Mouse (Mus musculus): ENCODE measurements around the gene Pomt1.

Pomt1 gene

GRCm38 (mm10) chr2:32235886-32236759 lies at the start of gene Pomt1:
Pomt1 (plus strand) TSS chr2:32236590.
- in situ Hi-C loops (cut with MboI, MseI), result no loop called here

- in situ Hi-C loops (cut with MboI, MseI), result no loop called here
These were observed 49.3 kb upstream of the Pomt1 start for GRCm38 (mm10) chr2:32187019-32187551.

- in situ Hi-C loops (cut with MboI, MseI), result no loop called here
These were observed 48.7 kb upstream of the Pomt1 start for GRCm38 (mm10) chr2:32187649-32188048.

GRCm38 (mm10) chr2:32189060-32189681 lies 47.2 kb upstream of the Pomt1 start:
- in situ Hi-C loops (cut with MboI, MseI), result no loop called here

- in situ Hi-C loops (cut with MboI, MseI), result loop anchor here (5.0 kb wide), 1 partner anchor 38 kb away; the partner anchor contains the start of gene Prrc2b
These were observed 45.8 kb upstream of the Pomt1 start for GRCm38 (mm10) chr2:32190620-32191019.

DNA sequence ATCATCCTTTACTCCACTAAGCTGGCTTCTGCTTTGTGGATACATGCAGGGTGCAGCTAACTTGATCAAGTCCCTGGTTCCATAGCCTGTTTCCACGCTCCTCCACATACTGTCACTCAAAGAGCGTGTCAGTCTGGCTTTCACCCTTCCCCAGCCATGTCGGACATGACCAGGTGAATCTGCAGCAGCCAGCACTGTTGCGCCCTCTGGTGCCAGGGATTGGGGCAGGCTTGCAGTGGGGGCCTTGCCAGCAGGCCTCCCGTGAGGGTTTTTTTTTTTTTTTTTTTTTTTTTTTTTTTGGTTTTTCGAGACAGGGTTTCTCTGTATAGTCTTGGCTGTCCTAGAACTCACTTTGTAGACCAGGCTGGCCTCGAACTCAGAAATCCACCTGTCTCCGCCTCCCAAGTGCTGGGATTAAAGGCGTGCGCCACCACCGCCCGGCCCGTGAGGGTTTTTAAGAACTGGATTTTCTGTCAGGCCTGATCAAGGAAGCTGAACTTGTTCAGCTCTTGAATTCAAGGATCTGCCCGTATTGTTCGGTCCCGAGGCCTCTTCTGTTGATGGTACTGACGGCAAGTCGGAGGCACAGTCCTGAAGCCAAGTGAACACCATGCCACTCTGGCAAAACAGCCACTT lies 44.4 kb upstream of the Pomt1 start:
- in situ Hi-C loops (cut with MboI, MseI), result loop anchor here (5.0 kb wide), 1 partner anchor 40 kb away; the partner anchor contains the start of gene Prrc2b

DNA sequence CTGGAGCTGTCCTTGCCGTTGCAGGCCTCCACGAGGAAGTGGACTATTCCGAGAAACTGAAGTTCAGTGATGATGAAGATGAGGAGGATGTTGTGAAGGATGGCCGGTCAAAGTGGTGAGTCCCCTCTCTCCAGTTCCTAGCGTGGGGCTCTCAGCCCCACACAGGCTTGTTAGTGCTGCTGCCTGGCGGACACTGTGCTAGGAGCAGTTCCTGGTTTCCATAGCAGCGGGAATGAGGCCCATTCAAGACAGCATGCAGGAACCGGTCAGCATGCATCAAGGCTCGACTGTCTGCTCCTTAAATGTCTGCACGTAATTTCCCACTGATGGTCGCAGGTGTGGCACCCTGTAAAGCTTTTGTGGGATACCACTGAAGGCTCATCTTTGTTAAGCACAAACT lies 37.4 kb upstream of the Pomt1 start:
- in situ Hi-C loops (cut with MboI, MseI), result no loop called here

DNA sequence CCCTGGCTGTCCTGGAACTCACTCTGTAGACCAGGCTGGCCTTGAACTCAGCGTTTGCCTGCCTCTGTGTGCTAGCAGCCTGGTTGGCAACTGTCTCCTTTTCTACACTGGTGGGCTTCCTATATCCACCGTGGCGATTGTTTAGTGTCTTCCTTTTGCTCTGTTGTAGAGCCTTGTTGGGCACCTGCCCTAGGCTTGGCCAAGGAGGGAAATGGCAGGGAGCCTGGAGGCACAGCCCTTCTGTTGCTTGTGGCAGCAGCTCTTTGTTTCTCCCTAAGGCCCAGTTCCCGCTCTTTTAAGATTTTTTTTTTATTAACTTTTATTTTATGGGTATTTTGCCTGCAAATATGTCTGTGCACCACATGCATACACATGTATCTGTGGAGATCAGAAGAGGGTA lies 36.4 kb upstream of the Pomt1 start:
- in situ Hi-C loops (cut with MboI, MseI), result loop anchor here (10.0 kb wide), 1 partner anchor 1895 kb away; no protein-coding TSS in a partner anchor

DNA sequence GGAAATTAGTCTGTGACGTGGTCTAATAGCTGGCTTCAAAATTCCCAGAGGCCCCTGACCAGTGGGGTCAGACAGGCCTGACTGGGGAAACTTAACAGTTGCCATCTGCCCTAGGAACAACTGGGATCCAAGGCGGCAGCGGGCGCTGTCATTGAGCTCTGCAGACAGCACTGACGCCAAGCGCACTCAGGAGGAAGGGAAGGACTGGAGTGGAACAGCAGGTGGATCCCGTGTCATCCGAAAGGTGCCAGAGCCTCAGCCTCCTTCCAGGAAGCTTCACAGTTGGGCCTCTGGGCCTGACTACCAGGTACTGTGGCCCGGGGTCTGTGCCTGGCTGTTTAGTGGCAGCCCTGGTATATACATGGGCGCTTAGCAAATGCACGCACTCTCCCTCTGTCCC lies 35.7 kb upstream of the Pomt1 start:
- in situ Hi-C loops (cut with MboI, MseI), result loop anchor here (10.0 kb wide), 1 partner anchor 1896 kb away; no protein-coding TSS in a partner anchor

DNA sequence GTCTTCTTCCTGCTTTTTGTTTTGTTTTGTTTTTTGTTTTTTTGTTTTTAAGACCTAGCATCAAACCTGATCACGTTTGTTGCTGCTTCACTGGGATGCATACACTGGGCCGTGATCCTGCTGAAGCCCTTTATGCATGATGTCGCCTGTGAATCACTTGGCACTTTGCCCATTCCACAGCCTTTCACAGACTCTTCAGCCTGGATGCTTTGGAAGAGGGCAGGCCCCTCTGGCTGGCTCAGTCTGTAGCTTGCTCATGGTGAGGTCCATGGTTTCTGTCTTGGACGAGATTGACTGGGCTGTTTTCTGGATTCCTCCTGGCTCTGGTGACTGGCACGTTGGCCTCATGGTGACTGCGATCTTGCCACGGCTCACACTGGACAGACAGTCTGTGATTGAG lies 34.9 kb upstream of the Pomt1 start:
- in situ Hi-C loops (cut with MboI, MseI), result loop anchor here (10.0 kb wide), 1 partner anchor 1897 kb away; no protein-coding TSS in a partner anchor

DNA sequence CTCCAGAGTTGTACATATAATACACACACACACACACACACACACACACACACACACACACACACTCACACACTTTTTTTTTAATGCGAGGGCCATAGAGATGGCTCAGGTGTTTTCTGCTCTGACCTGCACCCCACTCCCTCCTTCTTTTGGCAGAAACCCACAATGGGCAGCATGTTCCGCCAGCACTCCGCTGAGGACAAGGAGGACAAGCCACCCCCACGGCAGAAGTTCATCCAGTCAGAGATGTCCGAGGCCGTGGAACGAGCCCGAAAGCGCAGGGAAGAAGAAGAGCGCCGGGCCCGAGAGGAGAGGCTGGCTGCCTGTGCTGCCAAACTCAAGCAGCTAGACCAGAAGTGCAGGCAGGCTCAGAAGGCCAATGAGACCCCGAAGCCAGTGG lies 32.5 kb upstream of the Pomt1 start:
- in situ Hi-C loops (cut with MboI, MseI), result loop anchor here (10.0 kb wide), 1 partner anchor 1899 kb away; no protein-coding TSS in a partner anchor

GRCm38 (mm10) chr2:32207682-32208081 lies 28.7 kb upstream of the Pomt1 start:
- in situ Hi-C loops (cut with MboI, MseI), result loop anchor here (10.0 kb wide), 1 partner anchor 1903 kb away; no protein-coding TSS in a partner anchor

DNA sequence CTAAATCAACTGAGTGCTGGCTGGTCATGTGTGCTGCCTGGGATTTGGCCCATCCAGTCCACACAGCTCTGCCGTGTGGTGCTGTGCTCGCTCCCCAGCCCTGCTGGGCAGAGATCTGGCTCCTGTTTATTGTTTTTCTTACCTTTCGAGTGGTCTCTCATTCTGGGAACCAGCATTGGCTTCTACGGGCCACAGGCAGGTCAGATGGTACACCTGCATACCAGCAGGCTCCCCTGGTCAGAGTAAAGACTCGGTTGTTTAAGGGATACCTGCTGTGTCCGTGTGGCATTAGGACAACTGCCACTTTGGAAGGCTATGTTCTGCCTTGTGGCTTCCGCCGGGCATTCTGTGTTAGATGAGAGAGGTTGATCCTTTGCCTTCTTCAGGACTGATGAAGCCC lies 24.7 kb upstream of the Pomt1 start:
- in situ Hi-C loops (cut with MboI, MseI), result loop anchor here (10.0 kb wide), 1 partner anchor 903 kb away; no protein-coding TSS in a partner anchor

GRCm38 (mm10) chr2:32213000-32213399 lies 23.4 kb upstream of the Pomt1 start:
- in situ Hi-C loops (cut with MboI, MseI), result loop anchor here (10.0 kb wide), 1 partner anchor 902 kb away; no protein-coding TSS in a partner anchor

- in situ Hi-C loops (cut with MboI, MseI), result loop anchor here (10.0 kb wide), 1 partner anchor 899 kb away; no protein-coding TSS in a partner anchor
These were observed 20.8 kb upstream of the Pomt1 start for GRCm38 (mm10) chr2:32215576-32215975.

GRCm38 (mm10) chr2:32216506-32216905 lies 19.9 kb upstream of the Pomt1 start:
- in situ Hi-C loops (cut with MboI, MseI), result loop anchor here (10.0 kb wide), 1 partner anchor 898 kb away; no protein-coding TSS in a partner anchor

GRCm38 (mm10) chr2:32217656-32218055 lies 18.7 kb upstream of the Pomt1 start:
- in situ Hi-C loops (cut with MboI, MseI), result loop anchor here (10.0 kb wide), 1 partner anchor 897 kb away; no protein-coding TSS in a partner anchor

DNA sequence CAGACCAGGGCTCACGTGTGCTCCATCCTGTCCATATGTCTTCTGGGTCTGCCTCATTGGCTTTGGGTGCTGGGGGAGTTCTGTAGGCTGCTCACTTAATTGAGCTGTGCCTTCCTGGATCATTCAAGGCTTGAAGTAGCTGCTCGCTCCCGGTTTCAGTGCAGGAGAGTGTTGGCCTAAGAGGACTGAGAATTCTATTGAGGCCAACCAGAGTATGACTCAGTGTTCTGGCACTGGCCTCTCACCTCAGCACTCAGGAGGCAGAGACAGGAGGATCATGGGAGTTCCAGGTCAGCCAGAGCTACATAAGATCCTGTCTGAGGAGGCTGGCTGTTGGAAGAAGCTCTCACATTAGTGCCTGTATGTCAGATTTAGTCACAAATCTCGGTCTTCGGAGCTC lies 18.3 kb upstream of the Pomt1 start:
- in situ Hi-C loops (cut with MboI, MseI), result loop anchor here (10.0 kb wide), 1 partner anchor 897 kb away; no protein-coding TSS in a partner anchor

GRCm38 (mm10) chr2:32218541-32219334 lies 17.7 kb upstream of the Pomt1 start:
- in situ Hi-C loops (cut with MboI, MseI), result loop anchor here (10.0 kb wide), 1 partner anchor 896 kb away; no protein-coding TSS in a partner anchor

DNA sequence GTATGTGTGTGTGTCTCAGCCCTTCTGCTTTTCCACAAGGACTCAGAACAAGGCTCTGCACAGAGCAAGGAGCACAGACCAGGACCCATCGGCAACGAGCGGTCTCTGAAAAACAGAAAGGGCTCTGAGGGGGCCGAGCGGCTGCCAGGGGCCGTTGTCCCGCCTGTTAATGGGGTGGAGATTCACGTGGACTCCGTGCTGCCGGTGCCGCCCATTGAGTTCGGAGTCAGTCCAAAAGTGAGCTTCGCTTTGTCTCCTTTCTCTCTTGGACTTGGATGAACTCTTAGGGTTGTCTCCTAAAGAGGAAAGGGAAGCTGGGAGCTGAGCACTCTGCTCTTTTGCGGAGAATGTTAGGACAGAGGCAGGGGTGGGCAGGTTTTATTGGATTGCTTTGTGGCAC lies 16.9 kb upstream of the Pomt1 start:
- in situ Hi-C loops (cut with MboI, MseI), result loop anchor here (10.0 kb wide), 1 partner anchor 895 kb away; no protein-coding TSS in a partner anchor
